Mouse (Mus musculus) thymus, adult 18-20 months (tissue): ENCODE data around the gene Ndc80.
"Not testable (repeated sequence)": the region's sequence is repeated elsewhere in the genome, so short reads cannot be mapped to it uniquely, and the experiment has no call there.

Experiments
- DNase-seq, 2 experiments: peaks; one replicate each; pipeline ENCODE4 v3.0.0; 2022; ENCODE audit warnings: mixed read lengths in 2 of 2

Gene Ndc80

DNA sequence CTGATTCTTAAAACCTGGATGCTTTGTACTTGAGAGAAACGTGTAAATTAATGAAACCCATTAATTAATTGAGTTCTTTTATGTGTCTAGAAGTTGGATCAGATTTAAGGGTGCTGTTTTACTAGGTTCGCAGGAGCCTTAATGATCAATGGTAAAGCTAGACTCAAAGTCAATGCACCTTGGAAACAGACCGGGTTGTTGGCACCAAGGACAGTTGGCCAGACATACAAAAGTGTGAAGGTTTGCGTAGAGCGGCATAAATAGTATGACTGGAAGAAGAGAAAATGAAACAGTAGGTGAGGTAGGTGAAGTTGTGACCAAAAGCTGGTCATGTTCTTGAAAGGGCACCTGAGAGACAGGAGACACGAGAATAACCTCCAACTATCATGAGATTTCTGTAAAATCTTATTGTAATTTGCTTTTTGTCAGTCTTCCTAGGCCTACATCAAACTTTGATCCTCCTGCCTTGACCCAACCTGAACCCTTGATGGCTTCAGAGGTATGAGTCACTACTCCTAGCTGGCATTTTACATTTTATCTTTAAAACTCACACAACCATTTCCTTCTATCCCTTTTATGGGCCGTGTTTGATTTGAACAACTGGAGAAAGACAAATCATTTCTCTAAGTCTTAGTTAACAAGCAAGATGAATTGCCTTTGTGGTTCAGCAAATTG is 50.2 kb downstream of the Ndc80 start:
- no peak for DNase-seq

DNA sequence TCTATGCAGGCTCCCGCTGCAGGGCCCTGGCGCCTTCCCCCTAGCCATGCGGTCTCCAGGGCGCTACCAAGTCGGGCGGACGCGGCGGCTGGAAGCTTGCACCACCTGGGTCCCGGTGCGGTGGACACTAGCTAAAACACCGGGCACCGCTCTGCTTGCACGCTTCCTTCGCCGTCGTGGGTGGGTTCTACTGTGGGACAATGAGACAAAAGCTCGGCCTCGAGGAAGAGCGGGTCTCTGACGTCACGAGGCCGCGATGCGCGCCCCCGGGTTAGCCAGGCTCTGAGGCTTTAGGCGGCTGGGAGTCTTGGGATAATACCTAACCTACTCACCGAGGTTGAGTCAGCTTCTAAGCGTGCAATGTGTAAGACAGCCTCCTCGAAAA is 51.0 kb downstream of the Ndc80 start:
- peak; percentile 66 to 74 for DNase-seq

DNA sequence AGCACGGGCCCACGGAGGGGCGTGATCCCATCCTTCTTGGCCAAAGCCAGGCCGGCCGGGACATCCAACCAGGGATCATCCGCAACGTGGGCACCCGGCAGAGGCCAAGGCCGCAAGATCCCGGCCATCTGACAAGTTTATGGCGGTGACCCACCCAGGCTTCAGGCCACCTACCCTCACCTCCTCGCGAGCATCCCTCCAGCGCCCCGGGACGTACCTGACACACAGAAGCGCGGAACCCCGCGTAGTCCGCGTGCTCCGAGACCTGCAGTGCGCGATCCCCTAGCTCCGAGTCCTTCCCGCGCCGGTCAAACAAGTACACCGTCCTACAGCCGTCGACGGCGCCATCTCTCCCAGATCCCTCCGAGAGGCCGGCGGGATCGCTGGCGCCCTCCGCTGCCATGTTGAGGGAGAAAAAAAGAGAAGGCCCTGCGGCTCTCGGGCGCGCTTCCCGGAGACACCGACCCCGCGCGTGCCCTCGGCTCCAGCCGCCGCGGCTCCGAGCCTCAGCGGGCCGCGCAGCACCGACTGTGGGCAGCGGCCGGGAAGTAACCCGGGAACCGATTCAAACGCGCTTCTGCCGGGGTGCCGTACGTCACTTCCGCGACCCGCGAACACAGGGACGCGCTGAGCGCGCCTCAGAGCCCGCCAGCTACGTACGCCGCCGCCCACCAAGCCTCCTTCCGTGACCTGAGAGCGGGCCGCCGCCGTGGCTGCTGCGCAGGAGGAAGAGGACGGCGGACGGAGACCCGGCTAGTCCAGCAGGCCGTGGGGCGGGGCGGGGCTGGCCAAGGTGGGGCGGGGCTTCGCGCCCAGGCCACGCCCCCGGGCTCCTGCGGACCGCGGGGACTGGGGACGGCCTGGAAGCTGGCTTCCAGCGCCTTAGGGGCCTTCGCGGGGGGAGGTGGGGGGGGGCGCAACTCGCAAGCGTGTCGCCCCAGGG is 51.6 kb downstream of the Ndc80 start, which contains the start of gene Smchd1:
TSS of gene Smchd1 (minus strand) at position 582 of the 943 bp plus-strand sequence.
- DNase-seq, result peak; percentile 92

DNA sequence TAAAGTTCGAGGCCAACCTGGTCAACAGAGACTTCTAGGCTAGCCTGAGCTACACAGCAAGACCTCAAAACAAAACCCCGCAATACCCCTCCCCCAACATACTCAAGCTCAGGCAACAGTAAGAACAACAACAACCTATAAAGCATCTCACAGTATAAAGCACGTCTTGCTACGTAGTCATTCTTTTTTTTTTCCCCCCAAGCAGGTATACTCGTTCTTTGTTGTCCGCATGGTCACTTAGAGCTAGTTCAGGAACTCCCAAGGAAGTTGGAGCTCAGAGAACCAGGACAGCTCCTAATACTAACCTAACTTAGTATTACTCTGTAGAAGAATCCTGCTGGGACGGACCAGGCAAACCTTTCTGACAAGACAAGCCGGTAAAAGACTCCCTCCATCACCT is 52.5 kb downstream of the Ndc80 start:
- DNase-seq, result no peak

DNA sequence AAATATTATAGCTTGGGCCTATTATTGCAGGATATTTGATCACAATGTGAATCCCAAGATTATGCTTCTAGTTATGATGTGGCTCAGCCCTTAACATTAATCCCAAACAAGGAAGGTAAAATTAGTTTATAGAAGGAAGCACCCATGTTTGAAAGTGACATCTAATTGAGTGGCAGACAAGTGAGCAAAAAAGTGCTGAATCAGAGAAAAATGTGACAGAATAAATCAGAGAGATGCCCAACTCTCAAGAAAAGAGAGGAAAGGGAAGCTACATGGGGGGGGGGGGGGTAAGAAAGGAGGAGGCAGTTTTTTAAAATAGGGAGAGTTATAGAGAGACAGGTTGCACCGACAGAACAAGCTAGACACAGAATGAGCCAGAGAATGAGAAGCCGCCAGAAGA is 55.4 kb downstream of the Ndc80 start:
- no peak for DNase-seq

DNA sequence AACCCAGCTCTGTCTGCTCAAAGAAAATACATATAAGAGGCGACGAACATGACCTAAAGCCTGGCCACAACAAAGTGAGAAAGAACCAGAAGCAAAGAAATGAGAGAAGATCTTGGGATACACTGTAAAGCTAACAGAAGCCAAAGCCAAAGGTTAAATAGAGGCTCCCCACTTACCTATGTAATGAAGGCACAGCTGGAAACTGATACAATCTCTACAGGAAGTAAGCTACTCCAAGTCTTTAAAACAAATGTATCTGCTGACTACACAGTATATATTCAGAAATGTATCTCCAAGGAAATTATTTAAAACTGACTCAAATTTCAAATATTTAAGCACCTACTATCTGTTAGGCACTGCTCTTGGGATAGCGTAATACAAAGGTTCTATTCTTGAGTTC is 66.3 kb downstream of the Ndc80 start:
- DNase-seq, result no peak

DNA sequence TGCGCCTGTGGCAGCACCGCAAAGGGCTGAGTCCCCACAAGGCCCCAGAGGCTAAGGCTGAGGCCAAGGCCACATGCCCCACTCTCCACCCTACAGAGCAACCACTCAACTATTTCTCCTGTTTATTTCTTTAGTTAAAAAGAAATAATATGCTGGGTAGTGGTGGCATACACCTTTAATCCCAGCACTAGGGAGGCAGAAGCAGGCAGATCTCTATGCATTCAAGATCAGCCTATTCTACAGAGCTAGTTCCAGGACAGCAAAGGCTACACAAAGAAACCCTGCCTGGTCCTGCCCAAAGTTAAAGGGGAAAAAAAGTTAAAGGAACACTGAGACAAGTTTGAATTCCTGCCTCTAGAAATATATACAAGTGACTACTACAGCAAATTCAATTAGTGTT is 66.8 kb downstream of the Ndc80 start, which contains the start of gene Gm4707:
TSS of gene Gm4707 (minus strand) at position 101 of the 400 bp plus-strand sequence.
- no peak for DNase-seq

DNA sequence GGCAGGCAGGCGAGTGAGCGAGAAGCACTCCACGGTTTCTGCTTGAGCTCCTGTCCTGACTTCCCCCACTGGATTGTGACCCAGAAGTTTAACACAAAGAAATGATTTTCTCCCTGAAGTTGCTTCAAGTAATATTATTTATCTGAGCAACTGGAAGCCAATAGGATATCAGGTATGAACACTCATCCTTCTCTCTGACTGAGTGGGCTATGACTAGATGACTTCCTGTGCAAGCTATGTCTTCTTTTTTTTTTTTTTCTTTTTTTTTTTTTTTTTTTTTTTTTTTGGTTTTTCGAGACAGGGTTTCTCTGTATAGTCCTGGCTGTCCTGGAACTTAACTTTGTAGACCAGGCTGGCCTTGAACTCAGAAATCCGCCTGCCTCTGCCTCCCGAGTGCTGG is 69.3 kb downstream of the Ndc80 start:
- DNase-seq, result not testable (repeated sequence)
